Mouse (Mus musculus) cerebellum, adult 2 months (tissue): Measurements from ENCODE around the gene Car10. TPM values are rescaled to one million over a fixed set of nuclear protein-coding genes. Genes with fewer than 3 reads are reported as not detected.

Source experiments
- DNase-seq, 2 experiments: peaks; one replicate each; pipeline ENCODE4 v3.0.0; 2021
- H3K27ac ChIP-seq: fragments of 200-500 bp; 2 replicates; pipeline ENCODE4 v1.5.1; 2012; ENCODE audit warnings: low read length, control low read depth, inconsistent platforms; ENCODE audit not compliant: insufficient read depth
- H3K27me3 ChIP-seq: fragments of 200-500 bp; 2 replicates; pipeline ENCODE4 v1.6.1; 2012; ENCODE audit warnings: inconsistent platforms, mild to moderate bottlenecking, low read length, moderate library complexity; ENCODE audit not compliant: control insufficient read depth, insufficient read depth
- H3K4me1 ChIP-seq: fragments of 200-500 bp; 2 replicates; pipeline ENCODE4 v1.6.1; 2011; ENCODE audit warnings: low read length; ENCODE audit not compliant: control insufficient read depth, insufficient read depth
- H3K4me3 ChIP-seq: fragments of 200-500 bp; replicated peaks from 2 replicates; pipeline ENCODE3; 2011; ENCODE audit warnings: mild to moderate bottlenecking, low read depth, low read length, control low read depth; ENCODE audit not compliant: insufficient read depth
- CTCF ChIP-seq: fragments of 200-500 bp; IDR thresholded peaks from 2 replicates; pipeline ENCODE4 v1.5.1; 2011; ENCODE audit warnings: low read depth, mild to moderate bottlenecking, control low read depth, low read length, moderate library complexity, borderline replicate concordance; ENCODE audit not compliant: insufficient read depth
- POLR2A ChIP-seq: fragments of 200-500 bp; IDR thresholded peaks from 2 replicates; pipeline ENCODE4 v1.6.1; 2011; ENCODE audit warnings: low read length, control low read depth, borderline replicate concordance; ENCODE audit not compliant: insufficient read depth
- WGBS: fragments of 180-500 bp; shearing (Covaris S2); methylation state at CpG from one replicate; pipeline ENCODE4 v1.1.7; 2018; 5-methylcytosine and 5-hydroxymethylcytosine counted together
- polyA plus RNA-seq: library from polyadenylated mRNA; depleted of rRNA; stranded (reverse); fragments of >200 nt; gene quantifications from 2 replicates; pipeline ENCODE4 v1.2.3, GENCODE M21; 2012

Car10 gene
- polyA plus RNA-seq, 1 experiment: 92.4 TPM

DNA sequence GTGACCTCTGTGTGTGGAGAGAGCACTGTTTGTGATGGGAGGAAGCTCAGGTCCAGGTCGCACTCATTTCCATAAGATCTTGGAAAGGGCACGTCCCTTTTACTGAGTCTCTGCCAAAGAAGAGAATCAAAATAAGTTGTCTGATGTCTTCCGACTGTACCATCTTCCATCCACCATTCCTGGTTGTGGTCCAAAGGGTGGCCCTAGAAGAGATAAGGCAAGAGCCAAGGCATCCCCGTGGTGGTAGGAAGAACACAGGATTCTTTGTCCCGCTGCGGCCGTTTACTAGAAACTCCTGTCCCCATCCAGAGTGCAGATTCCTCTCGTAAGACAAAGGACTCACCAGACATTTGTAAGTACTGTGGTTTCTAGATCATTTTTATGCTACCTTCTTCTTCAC lies 346.9 kb downstream of the Car10 start:
- TF ChIP-seq CTCF: no peak
- no peak for TF ChIP-seq POLR2A
- peaks cover 22% of the 10 kb centered on the region; the same call in 1 of the 2 replicates for H3K4me1 ChIP-seq
- no peak for DNase-seq
- H3K27ac ChIP-seq: no peak overlapping the region
- 42% methylated on average over 8 of the region's 8 CpGs for WGBS
- no peak overlapping the region for H3K4me3 ChIP-seq
- H3K27me3 ChIP-seq: no peaks in the 10 kb centered on the region

DNA sequence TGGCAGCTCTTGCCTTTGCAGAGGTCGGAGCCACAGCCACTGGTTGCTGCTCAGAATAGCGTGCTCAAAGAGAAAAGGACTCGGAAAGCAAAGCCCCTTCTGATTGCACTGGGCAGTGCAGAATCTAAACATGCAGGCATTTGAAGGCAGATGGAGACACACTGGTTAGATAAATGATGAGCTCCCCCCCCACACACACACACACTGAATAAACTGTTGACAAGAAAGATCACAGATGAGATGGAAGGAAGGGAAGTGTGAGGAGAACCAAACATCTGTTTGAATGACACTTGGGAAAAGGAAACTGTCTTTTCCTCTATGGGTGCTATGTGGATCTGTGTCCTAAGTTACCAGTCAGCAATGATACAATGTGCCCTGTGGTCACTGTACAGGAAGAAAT lies 349.7 kb downstream of the Car10 start:
- WGBS: 43% methylated on average over 3 of the region's 3 CpGs
- H3K27ac ChIP-seq: no peak overlapping the region
- no peak overlapping the region for H3K4me3 ChIP-seq
- H3K4me1 ChIP-seq: peaks cover 31% of the 10 kb centered on the region
- DNase-seq: no peak
- TF ChIP-seq POLR2A: no peak
- no peak for TF ChIP-seq CTCF
- no peaks in the 10 kb centered on the region for H3K27me3 ChIP-seq

- TF ChIP-seq CTCF (no peak), POLR2A (no peak)
- peaks cover 30% of the 10 kb centered on the region for H3K4me1 ChIP-seq
- DNase-seq: no peak
- no peak overlapping the region for H3K4me3 ChIP-seq
- no peak overlapping the region for H3K27ac ChIP-seq
- WGBS: 83% methylated on average over 12 of the region's 12 CpGs
- no peaks in the 10 kb centered on the region for H3K27me3 ChIP-seq
Observed at GRCm38 (mm10) chr11:93448290-93449256, 350.7 kb downstream of the Car10 start.

DNA sequence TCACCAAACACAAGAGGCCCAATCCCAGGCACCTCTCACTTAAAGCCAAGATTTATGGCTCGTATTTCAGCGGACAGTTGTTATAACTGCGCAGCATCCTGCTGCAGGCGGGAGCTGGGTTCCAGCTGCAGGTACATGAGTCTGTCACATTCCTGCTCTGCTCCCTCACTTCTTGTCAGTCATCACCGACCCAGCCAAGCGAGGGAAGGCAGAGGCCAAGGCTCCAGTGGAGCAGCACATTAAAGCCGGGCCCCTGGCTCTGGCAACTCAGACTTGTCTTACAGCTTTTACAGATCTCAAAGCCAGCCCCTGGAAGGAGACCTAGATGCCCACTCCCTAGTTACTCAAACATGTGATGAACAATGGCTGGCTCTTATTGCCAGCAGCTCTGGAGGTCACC lies 352.7 kb downstream of the Car10 start:
- Histone ChIP-seq H3K27ac (peak overlapping the region; percentile 39; the same call in 1 of the 2 replicates), H3K27me3 (no peaks in the 10 kb centered on the region), H3K4me3 (no peak overlapping the region), H3K4me1 (peaks cover 16% of the 10 kb centered on the region)
- 45% methylated on average over 7 of the region's 7 CpGs for WGBS
- DNase-seq: no peak
- TF ChIP-seq POLR2A (no peak), CTCF (no peak)

- TF ChIP-seq POLR2A (no peak), CTCF (no peak)
- peaks cover 3% of the 10 kb centered on the region; the same call in 1 of the 2 replicates for H3K4me1 ChIP-seq
- 45% methylated on average over 4 of the region's 4 CpGs for WGBS
- no peak for DNase-seq
- H3K4me3 ChIP-seq: no peak overlapping the region
- H3K27ac ChIP-seq: no peak overlapping the region
- H3K27me3 ChIP-seq: no peaks in the 10 kb centered on the region
Observed at GRCm38 (mm10) chr11:93466221-93466620, 368.4 kb downstream of the Car10 start.

- H3K4me1 ChIP-seq: peaks cover 6% of the 10 kb centered on the region; the same call in 1 of the 2 replicates
- TF ChIP-seq POLR2A: no peak
- TF ChIP-seq CTCF: no peak
- H3K27me3 ChIP-seq: no peaks in the 10 kb centered on the region
- no peak for DNase-seq
- no peak overlapping the region for H3K27ac ChIP-seq
- H3K4me3 ChIP-seq: no peak overlapping the region
- WGBS: 88% methylated on average over 3 of the region's 3 CpGs
Observed at GRCm38 (mm10) chr11:93467711-93468110, 369.9 kb downstream of the Car10 start.

DNA sequence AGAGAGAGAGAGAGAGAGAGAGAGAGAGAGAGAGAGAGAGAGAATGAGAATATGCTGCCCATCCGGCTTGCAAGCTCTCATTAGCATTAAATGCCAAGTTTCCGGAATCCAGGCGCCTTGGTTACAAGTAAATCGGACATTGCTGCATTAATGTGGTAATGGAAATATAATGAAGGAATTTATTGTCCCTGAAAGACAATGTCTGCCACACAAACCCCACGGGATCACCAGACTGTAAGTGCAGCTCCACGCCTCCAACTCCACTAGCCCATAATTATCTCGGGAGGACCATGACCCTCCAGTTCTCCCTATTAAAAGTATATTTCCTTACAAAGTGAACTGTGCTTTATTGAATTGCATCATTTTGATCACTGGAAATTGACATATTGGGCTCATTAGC lies 372.9 kb downstream of the Car10 start:
- no peak overlapping the region for H3K27ac ChIP-seq

More for the DNA sequence above, 372.9 kb downstream of the Car10 start:
- DNase-seq: no peak
- Histone ChIP-seq H3K4me1 (peaks cover 8% of the 10 kb centered on the region; the same call in 1 of the 2 replicates), H3K27me3 (no peaks in the 10 kb centered on the region), H3K4me3 (no peak overlapping the region)
- TF ChIP-seq POLR2A: no peak
- WGBS: 76% methylated on average over 7 of the region's 7 CpGs
